Mouse (Mus musculus) heart, embryonic 16.5 days (tissue): ENCODE measurements around the gene H2-T22. TPM values are rescaled to one million over a fixed set of nuclear protein-coding genes. Genes with fewer than 3 reads are reported as not detected.
"Not testable (repeated sequence)": the region's sequence is repeated elsewhere in the genome, so short reads cannot be mapped to it uniquely, and the experiment has no call there.

Source experiments
- ATAC-seq: fragments of 200-750 bp; cut with Nextera tagmentation; replicated peaks from 2 replicates; pipeline ENCODE4 v1.8.0; 2017; ENCODE audit warnings: moderate number of reproducible peaks; ENCODE audit not compliant: insufficient read depth, low FRiP score; ENCODE audit errors: extremely low read depth
- H3K27ac ChIP-seq: fragments of 300-500 bp; sonication (generic); 2 replicates; pipeline ENCODE4 v1.5.1; 2014; ENCODE audit warnings: mild to moderate bottlenecking, low read length, control low read depth, moderate library complexity
- H3K27me3 ChIP-seq: fragments of 300-500 bp; sonication (generic); 2 replicates; pipeline ENCODE4 v1.6.1; 2014; ENCODE audit warnings: low read length, mixed read lengths; ENCODE audit not compliant: control insufficient read depth, insufficient read depth
- H3K36me3 ChIP-seq: fragments of 300-500 bp; sonication (generic); 2 replicates; pipeline ENCODE4 v1.6.1; 2014; ENCODE audit not compliant: control insufficient read depth, insufficient read depth
- H3K4me1 ChIP-seq: fragments of 300-500 bp; sonication (generic); 2 replicates; pipeline ENCODE4 v1.6.1; 2014; ENCODE audit warnings: low read length, mixed read lengths; ENCODE audit not compliant: control insufficient read depth, insufficient read depth
- H3K4me2 ChIP-seq: fragments of 300-500 bp; sonication (generic); 2 replicates; pipeline ENCODE4 v1.6.1; 2014; ENCODE audit warnings: low read depth, mild to moderate bottlenecking, control low read depth, low read length
- H3K4me3 ChIP-seq: fragments of 300-500 bp; sonication (generic); 2 replicates; pipeline ENCODE4 v1.5.1; 2014; ENCODE audit warnings: mild to moderate bottlenecking, control low read depth, low read length
- H3K9ac ChIP-seq: fragments of 300-500 bp; sonication (generic); 2 replicates; pipeline ENCODE4 v1.6.1; 2014; ENCODE audit warnings: low read length, control low read depth
- H3K9me3 ChIP-seq: fragments of 300-500 bp; sonication (generic); replicated peaks from 2 replicates; pipeline ENCODE4 v1.6.1; 2016; ENCODE audit warnings: low read length; ENCODE audit not compliant: control insufficient read depth
- WGBS: fragments of 180-500 bp; shearing (Covaris S2); extraction: QIAGEN DNeasy Blood & Tissue Kit; methylation state at CpG from one replicate; pipeline ENCODE4 v1.1.7; 2014; 5-methylcytosine and 5-hydroxymethylcytosine counted together
- polyA plus RNA-seq: library from polyadenylated mRNA; unstranded; fragments of >200 nt; fragmentation: Nextera tagmentation; extraction: Ambion mirVana; gene quantifications from 2 replicates; pipeline ENCODE4 v1.2.1, GENCODE M21; 2015

Gene H2-T22
- polyA plus RNA-seq, 1 experiment from 2014 or later, result 12.6 TPM

GRCm38 (mm10) chr17:36022098-36022497, 20.4 kb downstream of the H2-T22 start:
- peaks cover 6% of the 10 kb centered on the region for H3K4me1 ChIP-seq
- H3K4me3 ChIP-seq, result no peak overlapping the region
- no peak overlapping the region for H3K4me2 ChIP-seq
- H3K27ac ChIP-seq, result no peak overlapping the region
- WGBS, result 90% methylated on average over 9 of the region's 9 CpGs
- no peaks in the 10 kb centered on the region for H3K27me3 ChIP-seq
- no peak for ATAC-seq
- no peaks in the 10 kb centered on the region for H3K9me3 ChIP-seq
- H3K9ac ChIP-seq, result no peak overlapping the region
- H3K36me3 ChIP-seq, result no peaks in the 10 kb centered on the region

GRCm38 (mm10) chr17:36021309-36021708, 21.2 kb downstream of the H2-T22 start:
- H3K4me2 ChIP-seq, result peak overlapping the region; percentile 58
- WGBS, result 89% methylated on average over 1 of the region's 1 CpGs
- ATAC-seq, result no peak
- no peaks in the 10 kb centered on the region for H3K36me3 ChIP-seq
- no peaks in the 10 kb centered on the region for H3K27me3 ChIP-seq
- peaks cover 6% of the 10 kb centered on the region for H3K4me1 ChIP-seq
- H3K9me3 ChIP-seq, result no peaks in the 10 kb centered on the region
- H3K4me3 ChIP-seq, result no peak overlapping the region
- H3K9ac ChIP-seq, result no peak overlapping the region
- peak overlapping the region; percentile 72 for H3K27ac ChIP-seq

GRCm38 (mm10) chr17:36020191-36021073, 22.1 kb downstream of the H2-T22 start, which contains the start of gene H2-T24:
TSS of gene H2-T24 (minus strand) at chr17:36020560.
- peak within 1 kb of the TSS; percentile 43; the same call in 1 of the 2 replicates for H3K9ac ChIP-seq
- 24% methylated on average over 15 of the region's 15 CpGs for WGBS
- no peaks in the 10 kb centered on the region for H3K9me3 ChIP-seq
- H3K4me2 ChIP-seq, result peak within 1 kb of the TSS; percentile 58
- peaks cover 6% of the 10 kb centered on the region for H3K4me1 ChIP-seq
- H3K4me3 ChIP-seq, result peak within 1 kb of the TSS; percentile 36
- peak within 1 kb of the TSS; percentile 72 for H3K27ac ChIP-seq
- peak; percentile 67 for ATAC-seq
- no peaks in the 10 kb centered on the region for H3K36me3 ChIP-seq
- no peaks in the 10 kb centered on the region for H3K27me3 ChIP-seq

- no peaks in the 10 kb centered on the region for H3K9me3 ChIP-seq
- no peak for ATAC-seq
- H3K36me3 ChIP-seq, result peaks cover 4% of the 10 kb centered on the region; the same call in 1 of the 2 replicates
- H3K4me1 ChIP-seq, result peaks cover 6% of the 10 kb centered on the region
- H3K4me3 ChIP-seq, result peak overlapping the region; percentile 36; the same call in 1 of the 2 replicates
- no peak overlapping the region for H3K9ac ChIP-seq
- H3K27me3 ChIP-seq, result no peaks in the 10 kb centered on the region
- H3K27ac ChIP-seq, result peak overlapping the region; percentile 72; the same call in 1 of the 2 replicates
- peak overlapping the region; percentile 58; the same call in 1 of the 2 replicates for H3K4me2 ChIP-seq
- 75% methylated on average over 3 of the region's 3 CpGs for WGBS
These were observed 23.0 kb downstream of the H2-T22 start for GRCm38 (mm10) chr17:36019519-36019918.

- no peak overlapping the region for H3K27ac ChIP-seq
- no peaks in the 10 kb centered on the region for H3K9me3 ChIP-seq
- no peaks in the 10 kb centered on the region for H3K27me3 ChIP-seq
- H3K4me2 ChIP-seq, result no peak overlapping the region
- H3K36me3 ChIP-seq, result peaks cover 9% of the 10 kb centered on the region; the same call in 1 of the 2 replicates
- no peak overlapping the region for H3K9ac ChIP-seq
- 36% methylated on average over 2 of the region's 2 CpGs for WGBS
- H3K4me3 ChIP-seq, result no peak overlapping the region
- no peak for ATAC-seq
- peaks cover 6% of the 10 kb centered on the region for H3K4me1 ChIP-seq
These were observed 23.6 kb downstream of the H2-T22 start for GRCm38 (mm10) chr17:36018979-36019378.

- Histone ChIP-seq H3K4me2 (no peak overlapping the region), H3K36me3 (peaks cover 9% of the 10 kb centered on the region; the same call in 1 of the 2 replicates), H3K9ac (no peak overlapping the region), H3K9me3 (no peaks in the 10 kb centered on the region), H3K4me3 (no peak overlapping the region), H3K27ac (no peak overlapping the region), H3K4me1 (no peaks in the 10 kb centered on the region), H3K27me3 (no peaks in the 10 kb centered on the region)
- WGBS, result 82% methylated on average over 5 of the region's 5 CpGs
- no peak for ATAC-seq
These were observed 25.5 kb downstream of the H2-T22 start for GRCm38 (mm10) chr17:36017046-36017445.

GRCm38 (mm10) chr17:36014977-36015376, 27.6 kb downstream of the H2-T22 start:
- ATAC-seq, result no peak
- Histone ChIP-seq H3K9ac (no peak overlapping the region), H3K4me2 (no peak overlapping the region), H3K9me3 (no peaks in the 10 kb centered on the region), H3K27ac (no peak overlapping the region), H3K4me3 (no peak overlapping the region), H3K4me1 (no peaks in the 10 kb centered on the region), H3K27me3 (no peaks in the 10 kb centered on the region), H3K36me3 (peaks cover 9% of the 10 kb centered on the region; the same call in 1 of the 2 replicates)
- WGBS, result 86% methylated on average over 5 of the region's 5 CpGs

- H3K4me2 ChIP-seq, H3K36me3 ChIP-seq, H3K27ac ChIP-seq, H3K9me3 ChIP-seq, H3K4me1 ChIP-seq, H3K27me3 ChIP-seq, H3K9ac ChIP-seq, ATAC-seq, H3K4me3 ChIP-seq: not testable (repeated sequence)
- WGBS, result 87% methylated on average over 7 of the region's 7 CpGs
These were observed 38.1 kb downstream of the H2-T22 start for GRCm38 (mm10) chr17:36004409-36004808.

- Histone ChIP-seq H3K9ac (no peak overlapping the region), H3K36me3 (no peaks in the 10 kb centered on the region; the same call in 1 of the 2 replicates), H3K27ac (no peak overlapping the region), H3K27me3 (no peaks in the 10 kb centered on the region), H3K4me3 (no peak overlapping the region), H3K9me3 (peaks cover 2% of the 10 kb centered on the region; the same call in 1 of the 2 replicates), H3K4me1 (0 out of 2 replicates have a peak, but pooled peaks cover 3% of the 10 kb centered on the region), H3K4me2 (no peak overlapping the region)
- no peak for ATAC-seq
- WGBS, result 90% methylated on average over 7 of the region's 7 CpGs
These were observed 39.2 kb downstream of the H2-T22 start for GRCm38 (mm10) chr17:36003331-36003730.
